Mouse (Mus musculus) liver, embryonic 15.5 days (tissue): ENCODE results near the gene Plekhn1. TPM values are rescaled to one million over a fixed set of nuclear protein-coding genes. Genes with fewer than 3 reads are reported as not detected.
A peak's percentile ranks its signal among the peaks of the same experiment; 100 is the strongest.

Experiments used
- ATAC-seq: fragments of 200-750 bp; cut with Nextera tagmentation; 2 replicates; pipeline ENCODE4 v1.8.0; 2017; ENCODE audit warnings: moderate number of reproducible peaks, mild to moderate bottlenecking, moderate library complexity; ENCODE audit not compliant: insufficient read depth
- H3K27ac ChIP-seq: fragments of 300-500 bp; sonication (generic); replicated peaks from 2 replicates; pipeline ENCODE4 v1.5.1; 2015; ENCODE audit warnings: mild to moderate bottlenecking, inconsistent platforms
- H3K27me3 ChIP-seq: fragments of 300-500 bp; sonication (generic); 2 replicates; pipeline ENCODE4 v1.6.1; 2015; ENCODE audit warnings: mild to moderate bottlenecking, inconsistent platforms
- H3K36me3 ChIP-seq: fragments of 300-500 bp; sonication (generic); replicated peaks from 2 replicates; pipeline ENCODE4 v1.6.1; 2015; ENCODE audit warnings: moderate library complexity, mild to moderate bottlenecking, inconsistent platforms
- H3K4me1 ChIP-seq: fragments of 300-500 bp; sonication (generic); replicated peaks from 2 replicates; pipeline ENCODE4 v1.6.1; 2015; ENCODE audit warnings: inconsistent platforms
- H3K4me2 ChIP-seq: fragments of 300-500 bp; sonication (generic); 2 replicates; pipeline ENCODE4 v1.6.1; 2015; ENCODE audit warnings: moderate library complexity, mild to moderate bottlenecking, inconsistent platforms
- H3K4me3 ChIP-seq: fragments of 300-500 bp; sonication (generic); replicated peaks from 2 replicates; pipeline ENCODE4 v1.5.1; 2015; ENCODE audit warnings: mild to moderate bottlenecking, inconsistent platforms
- H3K9ac ChIP-seq: fragments of 300-500 bp; sonication (generic); 2 replicates; pipeline ENCODE4 v1.6.1; 2015; ENCODE audit warnings: moderate library complexity, mild to moderate bottlenecking, inconsistent platforms
- H3K9me3 ChIP-seq: fragments of 300-500 bp; sonication (generic); replicated peaks from 2 replicates; pipeline ENCODE4 v1.6.1; 2016; ENCODE audit warnings: inconsistent platforms
- WGBS: fragments of 180-500 bp; shearing (Covaris S2); methylation state at CpG from one replicate; pipeline ENCODE4 v1.1.7; 2015; ENCODE audit warnings: mixed read lengths; ENCODE audit not compliant: insufficient replicate concordance; 5-methylcytosine and 5-hydroxymethylcytosine counted together
- polyA plus RNA-seq: library from polyadenylated mRNA; unstranded; fragments of >200 nt; fragmentation: Nextera tagmentation; extraction: Ambion mirVana; gene quantifications from 2 replicates; pipeline ENCODE4 v1.2.1, GENCODE M21; 2015

Plekhn1 gene
- polyA plus RNA-seq, 1 experiment from 2014 or later: 4.0 TPM

GRCm38 (mm10) chr4:156209963-156210635 lies 24.6 kb downstream of the Plekhn1 start:
- no peak overlapping the region for H3K4me2 ChIP-seq
- H3K4me3 ChIP-seq: no peak overlapping the region
- no peak overlapping the region for H3K9ac ChIP-seq
- peaks cover 46% of the 10 kb centered on the region for H3K27me3 ChIP-seq
- WGBS: 48% methylated on average over 13 of the region's 13 CpGs
- no peaks in the 10 kb centered on the region for H3K4me1 ChIP-seq
- no peaks in the 10 kb centered on the region for H3K9me3 ChIP-seq
- no peak for ATAC-seq
- no peaks in the 10 kb centered on the region for H3K36me3 ChIP-seq
- no peak overlapping the region for H3K27ac ChIP-seq

DNA sequence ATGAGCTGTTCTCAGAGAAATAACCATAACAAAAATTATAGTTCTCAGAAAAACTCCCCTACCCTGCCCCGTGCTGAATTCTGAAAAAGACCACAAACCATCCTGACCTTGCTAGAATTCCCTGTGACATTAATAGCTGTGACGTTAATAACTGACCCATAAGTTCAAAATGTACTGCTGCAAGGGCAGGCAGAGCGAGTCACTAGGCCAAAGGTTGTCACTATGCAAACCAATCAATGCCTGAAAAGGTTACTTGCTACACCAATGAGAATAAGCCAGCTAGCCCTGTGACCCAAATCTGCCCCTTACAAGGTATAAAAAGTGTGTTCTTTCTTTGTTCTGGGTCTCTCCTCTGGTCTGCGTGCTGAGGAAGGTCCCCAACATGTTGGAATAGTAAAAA lies 25.8 kb downstream of the Plekhn1 start:
- Histone ChIP-seq H3K27ac (no peak overlapping the region), H3K4me2 (no peak overlapping the region), H3K4me3 (no peak overlapping the region), H3K27me3 (peaks cover 54% of the 10 kb centered on the region), H3K9me3 (no peaks in the 10 kb centered on the region), H3K4me1 (peaks cover 11% of the 10 kb centered on the region), H3K36me3 (no peaks in the 10 kb centered on the region), H3K9ac (no peak overlapping the region)
- ATAC-seq: no peak
- 65% methylated on average over 4 of the region's 4 CpGs for WGBS

- H3K36me3 ChIP-seq: no peaks in the 10 kb centered on the region
- peak overlapping the region; percentile 90 for H3K4me2 ChIP-seq
- H3K27me3 ChIP-seq: peaks cover 68% of the 10 kb centered on the region
- H3K9me3 ChIP-seq: no peaks in the 10 kb centered on the region
- no peak for ATAC-seq
- H3K9ac ChIP-seq: peak overlapping the region; percentile 61
- H3K4me3 ChIP-seq: peak overlapping the region; percentile 65
- under 1% methylated on average over 49 of the region's 49 CpGs for WGBS
- peaks cover 58% of the 10 kb centered on the region for H3K4me1 ChIP-seq
- peak overlapping the region; percentile 70; the same call in 1 of the 2 replicates for H3K27ac ChIP-seq
Observed at GRCm38 (mm10) chr4:156203413-156204131, 31.1 kb downstream of the Plekhn1 start.

- no peaks in the 10 kb centered on the region for H3K9me3 ChIP-seq
- peak within 1 kb of the TSS; percentile 65 for H3K4me3 ChIP-seq
- H3K36me3 ChIP-seq: no peaks in the 10 kb centered on the region
- peaks cover 70% of the 10 kb centered on the region for H3K27me3 ChIP-seq
- peak within 1 kb of the TSS; percentile 70 for H3K27ac ChIP-seq
- under 1% methylated on average over 34 of the region's 39 CpGs for WGBS
- peak; percentile 77 for ATAC-seq
- peak within 1 kb of the TSS; percentile 61 for H3K9ac ChIP-seq
- H3K4me1 ChIP-seq: peaks cover 63% of the 10 kb centered on the region
- peak within 1 kb of the TSS; percentile 90 for H3K4me2 ChIP-seq
Observed at GRCm38 (mm10) chr4:156203001-156203412, 31.6 kb downstream of the Plekhn1 start, which contains the start of gene AW011738. TSS of gene AW011738 (plus strand) at chr4:156203304.

GRCm38 (mm10) chr4:156202462-156202893 lies 32.2 kb downstream of the Plekhn1 start:
- Histone ChIP-seq H3K9ac (peak overlapping the region; percentile 61; the same call in 1 of the 2 replicates), H3K4me3 (peak overlapping the region; percentile 65), H3K4me1 (peaks cover 68% of the 10 kb centered on the region), H3K36me3 (no peaks in the 10 kb centered on the region), H3K4me2 (peak overlapping the region; percentile 90), H3K9me3 (no peaks in the 10 kb centered on the region), H3K27me3 (peaks cover 68% of the 10 kb centered on the region), H3K27ac (peak overlapping the region; percentile 70)
- ATAC-seq: peak; percentile 76
- WGBS: 15% methylated on average over 12 of the region's 12 CpGs

- Histone ChIP-seq H3K9ac (no peak within 1 kb of the TSS; the same call in 1 of the 2 replicates), H3K36me3 (no peaks in the 10 kb centered on the region), H3K9me3 (no peaks in the 10 kb centered on the region), H3K27me3 (peaks cover 66% of the 10 kb centered on the region), H3K27ac (peak within 1 kb of the TSS; percentile 57; the same call in 1 of the 2 replicates), H3K4me2 (peak within 1 kb of the TSS; percentile 52), H3K4me3 (peak within 1 kb of the TSS; percentile 35), H3K4me1 (peaks cover 82% of the 10 kb centered on the region)
- no peak for ATAC-seq
- WGBS: 37% methylated on average over 10 of the region's 10 CpGs
Observed at GRCm38 (mm10) chr4:156200623-156201475, 33.8 kb downstream of the Plekhn1 start, which contains the start of gene Isg15. TSS of gene Isg15 (minus strand) at chr4:156200818.

DNA sequence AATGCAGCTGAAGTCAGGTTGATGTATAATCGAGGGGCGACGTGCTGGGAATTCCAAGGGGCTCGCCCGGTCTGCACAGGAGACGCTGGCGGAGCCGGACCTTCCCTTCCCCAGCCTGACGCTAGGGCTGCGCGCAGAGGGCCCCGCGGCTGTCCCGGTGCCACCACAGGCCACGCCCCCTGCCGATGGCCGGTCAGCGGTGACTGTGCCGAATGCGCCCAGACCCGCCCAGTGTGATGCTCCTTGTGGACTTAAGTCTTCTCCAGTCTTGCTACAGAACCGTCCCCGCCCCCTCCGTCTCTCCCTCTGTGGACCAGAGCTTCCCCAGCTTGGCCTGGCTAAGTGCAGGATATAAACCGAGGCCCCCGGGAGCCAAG lies 36.8 kb downstream of the Plekhn1 start:
- under 1% methylated on average over 26 of the region's 26 CpGs for WGBS
- H3K27ac ChIP-seq: peak overlapping the region; percentile 95
- H3K9me3 ChIP-seq: no peaks in the 10 kb centered on the region
- peak; percentile 90 for ATAC-seq
- peak overlapping the region; percentile 69 for H3K9ac ChIP-seq
- peaks cover 90% of the 10 kb centered on the region for H3K4me1 ChIP-seq
- H3K27me3 ChIP-seq: peaks cover 65% of the 10 kb centered on the region
- peak overlapping the region; percentile 88 for H3K4me3 ChIP-seq
- H3K36me3 ChIP-seq: no peaks in the 10 kb centered on the region
- H3K4me2 ChIP-seq: peak overlapping the region; percentile 99

DNA sequence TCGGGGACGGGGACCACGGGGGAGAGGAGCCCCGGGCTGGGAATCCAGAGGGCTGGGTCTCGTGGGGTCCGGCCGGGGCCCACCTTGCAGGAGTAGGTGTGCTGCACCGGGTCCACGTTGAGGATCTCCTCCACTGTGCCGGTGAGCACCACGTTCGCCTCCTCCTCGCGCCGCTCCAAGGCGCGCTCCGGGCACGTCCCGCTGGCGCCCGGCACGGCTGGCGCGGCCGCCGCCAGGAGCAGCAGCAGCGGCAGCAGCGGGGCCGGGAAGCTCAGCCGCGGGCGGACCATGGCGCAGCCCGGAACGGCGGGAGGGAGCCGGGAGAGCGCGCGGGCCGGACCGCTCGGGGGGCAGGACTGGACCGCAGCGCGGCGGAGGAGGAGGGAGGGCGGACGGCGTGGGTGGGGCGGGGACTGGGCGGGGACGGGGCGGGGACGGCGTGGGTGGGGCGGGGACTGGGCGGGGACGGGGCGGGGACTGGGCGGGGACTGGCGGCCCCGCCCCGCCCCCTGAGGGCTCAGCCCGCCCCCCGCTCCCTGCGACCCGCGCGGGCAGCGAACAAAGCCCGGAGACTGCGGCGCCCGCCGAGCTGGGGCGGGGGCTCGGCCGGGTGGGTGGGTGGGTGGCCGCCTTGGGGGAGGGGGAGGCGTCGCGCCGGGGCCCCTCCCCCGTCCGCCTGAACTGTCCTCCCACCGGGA lies 37.4 kb downstream of the Plekhn1 start, which contains the start of gene Agrn:
Gene Agrn (minus strand): TSS at position 358 of the 698 bp plus-strand sequence.
- Histone ChIP-seq H3K4me3 (peak within 1 kb of the TSS; percentile 88), H3K4me1 (peaks cover 90% of the 10 kb centered on the region), H3K9me3 (no peaks in the 10 kb centered on the region), H3K27me3 (peaks cover 60% of the 10 kb centered on the region), H3K9ac (peak within 1 kb of the TSS; percentile 85), H3K4me2 (peak within 1 kb of the TSS; percentile 99), H3K27ac (peak within 1 kb of the TSS; percentile 95), H3K36me3 (no peaks in the 10 kb centered on the region)
- peak; percentile 84 for ATAC-seq
- under 1% methylated on average over 56 of the region's 88 CpGs for WGBS

DNA sequence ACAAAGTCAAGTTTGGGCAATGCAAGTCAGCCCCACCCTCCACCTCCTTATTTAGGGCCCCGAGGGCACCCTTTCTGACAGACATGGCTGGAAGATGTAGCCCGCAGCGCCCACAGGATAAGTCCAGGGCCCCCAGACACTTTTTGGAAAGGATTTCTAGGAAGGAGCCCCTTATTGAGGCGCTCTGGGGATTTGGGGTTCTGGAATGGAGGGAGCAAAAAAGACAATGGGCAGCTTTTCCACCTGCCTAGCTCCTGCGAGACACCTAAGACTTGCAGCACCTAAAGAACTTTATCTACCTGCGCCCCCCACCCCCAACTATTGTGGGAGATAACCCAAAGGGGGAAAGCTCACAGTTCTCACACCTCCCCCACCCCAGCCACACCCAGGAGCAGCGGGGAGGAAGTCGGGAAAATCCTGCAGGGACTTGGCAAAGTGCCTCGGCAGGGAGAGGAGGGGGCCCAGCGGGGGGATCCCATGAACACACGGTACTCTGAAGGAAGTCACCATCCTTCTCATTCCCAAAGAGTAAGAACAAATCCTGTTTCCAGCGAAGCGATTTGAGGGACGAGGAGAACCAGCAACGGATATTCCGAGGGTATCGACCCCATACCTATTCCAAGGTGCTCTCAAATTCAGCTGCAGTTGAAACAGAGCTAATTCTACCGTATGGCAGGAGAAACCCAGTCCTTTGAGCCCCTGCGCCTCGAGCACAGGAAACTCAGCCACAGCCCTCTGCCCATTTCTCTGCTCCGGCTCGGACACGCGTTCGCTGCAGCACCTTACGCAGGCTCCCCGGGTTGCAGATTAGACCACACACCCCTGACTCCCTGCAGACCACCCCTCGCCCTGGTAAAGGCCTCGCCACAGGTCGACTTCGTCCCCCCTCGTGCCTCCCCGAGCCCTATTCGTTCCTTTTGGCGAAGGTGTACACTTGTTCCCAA lies 38.5 kb downstream of the Plekhn1 start:
- Histone ChIP-seq H3K4me1 (peaks cover 88% of the 10 kb centered on the region), H3K4me3 (peak overlapping the region; percentile 88), H3K27ac (no peak overlapping the region), H3K4me2 (peak overlapping the region; percentile 99), H3K9me3 (no peaks in the 10 kb centered on the region), H3K9ac (peak overlapping the region; percentile 85), H3K27me3 (peaks cover 58% of the 10 kb centered on the region), H3K36me3 (no peaks in the 10 kb centered on the region)
- WGBS: 6% methylated on average over 35 of the region's 35 CpGs
- ATAC-seq: no peak
